In genomic region chr5:150702714-150703113, GRCm38 (mm10) we compare ENCODE assay signal across 9 mouse cellular contexts. TPM values are rescaled to one million over a fixed set of nuclear protein-coding genes. Genes with fewer than 3 reads are reported as not detected.
DNase-seq lines count a peak whose midpoint lies in the region; ATAC-seq and TF ChIP-seq lines count a peak whose summit lies in the region.
"Had no signal": no experiment of that assay in that cellular context is flagged by ENCODE, and none has a peak within 500 bp of the region (broad histone marks: within the 10 kb centered on the region; RNA-seq: fewer than 3 reads in every experiment).

No protein-coding gene starts in this region.

- TF ChIP-seq POLR2A in lung, adult 2 months (IDR thresholded peaks at IDR 0.05; ENCODE audit: borderline replicate concordance, extremely low read depth, low read depth, low read length): no peak

- peaks cover 3% of the 10 kb centered on the region for H3K4me1 ChIP-seq in liver, postnatal 0 days (ENCODE audit: insufficient read depth)
- H3K4me1 ChIP-seq in liver, embryonic 12.5 days: peaks cover 27% of the 10 kb centered on the region
- peaks cover 2% of the 10 kb centered on the region; the same call in 1 of the 2 replicates for H3K4me1 ChIP-seq in lung, adult 2 months (ENCODE audit: control insufficient read depth, insufficient read depth, low read length)

- no peaks in the 10 kb centered on the region for H3K27me3 ChIP-seq in liver, postnatal 0 days (ENCODE audit: insufficient read depth, low read length)
- no peaks in the 10 kb centered on the region for H3K27me3 ChIP-seq in liver, embryonic 12.5 days (replicated peaks)
- H3K27me3 ChIP-seq: megakaryocyte, embryonic 14.5 days had no signal

- no peak for ATAC-seq in cerebellum, adult (ENCODE audit: insufficient number of reproducible peaks, low FRiP score, low TSS enrichment)
- ATAC-seq in liver, postnatal 0 days: no peak
- ATAC-seq in liver, embryonic 12.5 days: no peak

- intact Hi-C loops in heart, postnatal 14 days (cut with DNase I): no loop called here

- no peak overlapping the region for H3K9ac ChIP-seq in liver, postnatal 0 days (replicated peaks)
- H3K9ac ChIP-seq in liver, embryonic 12.5 days: no peak overlapping the region

- no peaks in the 10 kb centered on the region for H3K9me3 ChIP-seq in liver, postnatal 0 days (ENCODE audit: low read length)
- H3K9me3 ChIP-seq in liver, embryonic 12.5 days (replicated peaks): no peaks in the 10 kb centered on the region
- H3K9me3 ChIP-seq: megakaryocyte, embryonic 14.5 days had no signal

- peak; percentile 25 for DNase-seq in cerebellum, adult 11-12 months
- DNase-seq in liver, postnatal 0 days: peak; percentile 35
- DNase-seq in adrenal gland, adult 2 months: peak; percentile 37
- DNase-seq in heart, postnatal 14 days: peak; percentile 22 to 47
- peak; percentile 35 for DNase-seq in lung, adult 2 months
- DNase-seq in ovary, adult 18-20 months (ENCODE audit: low spot score): no peak

- 39% methylated on average over 2 of the region's 2 CpGs for WGBS in liver, postnatal 0 days (ENCODE audit: insufficient replicate concordance)
- WGBS in liver, embryonic 12.5 days (ENCODE audit: insufficient replicate concordance): 48% methylated on average over 2 of the region's 2 CpGs
- WGBS in lung, adult 2 months: 31% methylated on average over 2 of the region's 2 CpGs

- H3K4me2 ChIP-seq in liver, postnatal 0 days (ENCODE audit: low read depth, low read length): no peak overlapping the region
- H3K4me2 ChIP-seq in liver, embryonic 12.5 days: no peak overlapping the region

- no peaks in the 10 kb centered on the region for H3K36me3 ChIP-seq in liver, postnatal 0 days (replicated peaks; ENCODE audit: insufficient read depth, low read length)
- no peaks in the 10 kb centered on the region for H3K36me3 ChIP-seq in liver, embryonic 12.5 days

- H3K27ac ChIP-seq in liver, postnatal 0 days (ENCODE audit: low read depth): no peak overlapping the region
- no peak overlapping the region for H3K27ac ChIP-seq in liver, embryonic 12.5 days

- TF ChIP-seq CTCF in liver, postnatal 0 days (IDR thresholded peaks at IDR 0.05; ENCODE audit: low read depth): peak; percentile 68
- TF ChIP-seq CTCF in lung, adult 2 months (IDR thresholded peaks at IDR 0.05; ENCODE audit: insufficient read depth, low read length): no peak

- no peak overlapping the region for H3K4me3 ChIP-seq in liver, postnatal 0 days (ENCODE audit: low read depth, low read length)
- no peak overlapping the region for H3K4me3 ChIP-seq in liver, embryonic 12.5 days
- no peak overlapping the region for H3K4me3 ChIP-seq in lung, adult 2 months (replicated peaks; ENCODE audit: extremely low read depth, low read depth, low read length)
- H3K4me3 ChIP-seq: megakaryocyte, embryonic 14.5 days had no signal

- no peak for TF ChIP-seq EP300 in liver, postnatal 0 days (IDR thresholded peaks at IDR 0.05; ENCODE audit: low read depth)

RNA-seq across cellular contexts. Expression of gene Pds5b, which starts 29.2 kb away (rescaled TPM):
- polyA plus RNA-seq in liver, postnatal 0 days (2015; fragmentation: Nextera tagmentation; extraction: Ambion mirVana): 4.4 and 5.2 TPM in 2 replicates
- polyA plus RNA-seq in liver, embryonic 12.5 days (2016; fragmentation: Nextera tagmentation; extraction: Ambion mirVana): 16.4 and 16.7 TPM in 2 replicates
- 10 to 100 TPM; 21.4 to 22.8 TPM for total RNA-seq in adrenal gland, adult 2 months (2021)
- polyA plus RNA-seq in adrenal gland, adult 2 months (2012; rRNA removed): 1.0 and 1.2 TPM in 2 replicates
- 10 to 100 TPM; 20.3 to 21.6 TPM for total RNA-seq in heart, postnatal 14 days (2021)
- polyA plus RNA-seq in lung, adult 2 months (2012; rRNA removed): 4.0 and 8.0 TPM in 2 replicates

RNA-seq across cellular contexts. Expression of gene N4bp2l2, which starts 36.7 kb away (rescaled TPM):
- polyA plus RNA-seq in liver, postnatal 0 days (2015; fragmentation: Nextera tagmentation; extraction: Ambion mirVana): 21.4 and 24.7 TPM in 2 replicates
- 25.6 and 29.5 TPM in 2 replicates for polyA plus RNA-seq in liver, embryonic 12.5 days (2016; fragmentation: Nextera tagmentation; extraction: Ambion mirVana)
- 10 to 100 TPM; 66.0 to 71.4 TPM for total RNA-seq in adrenal gland, adult 2 months (2021)
- 5.3 and 6.8 TPM in 2 replicates for polyA plus RNA-seq in adrenal gland, adult 2 months (2012; rRNA removed)
- total RNA-seq in heart, postnatal 14 days (2021): 10 to 100 TPM; 40.0 to 46.0 TPM
- 4.6 and 6.3 TPM in 2 replicates for polyA plus RNA-seq in lung, adult 2 months (2012; rRNA removed)
